Mouse (Mus musculus) small intestine, adult 2 months (tissue): ENCODE results near the gene 4930539E08Rik.

Source experiments
- CTCF ChIP-seq: fragments of 200-500 bp; IDR thresholded peaks from 2 replicates; pipeline ENCODE4 v1.5.1; 2012; ENCODE audit warnings: low read depth, mild to moderate bottlenecking, control low read depth, inconsistent platforms, low read length, moderate library complexity, mixed read lengths; ENCODE audit not compliant: insufficient replicate concordance, insufficient read length; ENCODE audit errors: extremely low read depth
- POLR2A ChIP-seq: fragments of 200-500 bp; IDR thresholded peaks from 2 replicates; pipeline ENCODE4 v1.6.1; 2012; ENCODE audit warnings: low read depth, mild to moderate bottlenecking, control low read depth, inconsistent platforms, low read length, moderate library complexity

- TF ChIP-seq CTCF (no peak), POLR2A (no peak)
Observed at GRCm38 (mm10) chr17:28953251-28953650, 38.1 kb upstream of the 4930539E08Rik start.
